Mouse (Mus musculus) natural killer cell, adult 2 months (primary cell): ENCODE results near the gene Cmip.
"Not testable (repeated sequence)": the region's sequence is repeated elsewhere in the genome, so short reads cannot be mapped to it uniquely, and the experiment has no call there.

Experiments
- DNase-seq, 2 experiments: peaks; one replicate each; pipeline ENCODE4 v3.0.0; 2022; ENCODE audit warnings: low spot score in 2 of 2

The Cmip gene

DNA sequence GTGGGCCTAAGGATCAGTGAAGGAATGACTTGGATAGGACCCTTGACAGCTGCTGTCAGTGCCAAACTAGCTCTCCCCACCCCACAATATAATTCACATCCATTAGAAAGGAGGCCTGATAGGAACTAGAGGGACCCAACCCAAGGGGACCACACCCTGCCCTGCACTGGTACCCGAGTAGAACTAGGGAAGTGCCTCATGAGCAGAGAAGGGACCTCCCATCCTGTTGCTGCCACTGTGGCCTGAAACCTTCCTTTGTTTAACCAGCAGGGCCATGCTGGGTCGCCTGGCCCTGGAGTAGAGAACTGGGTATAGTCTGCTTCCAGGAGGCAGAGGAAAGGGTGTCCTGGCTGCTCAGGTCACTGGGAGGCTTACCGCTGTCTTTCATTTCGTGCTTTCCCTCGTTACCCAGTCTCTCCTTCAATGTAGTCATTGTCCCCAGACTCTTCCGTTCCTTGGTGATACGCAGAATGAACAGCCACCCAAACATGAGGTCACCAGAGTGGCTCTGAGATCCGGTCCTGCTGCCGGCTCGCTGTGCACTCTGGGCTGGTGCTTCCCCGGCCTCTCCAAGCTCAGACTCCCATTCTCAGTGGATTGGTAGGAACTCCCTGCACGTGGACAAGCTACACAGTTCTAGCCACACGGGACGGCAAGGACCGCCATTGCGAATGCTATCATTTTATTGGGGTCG lies 164.1 kb downstream of the Cmip start:
- no peak for DNase-seq

DNA sequence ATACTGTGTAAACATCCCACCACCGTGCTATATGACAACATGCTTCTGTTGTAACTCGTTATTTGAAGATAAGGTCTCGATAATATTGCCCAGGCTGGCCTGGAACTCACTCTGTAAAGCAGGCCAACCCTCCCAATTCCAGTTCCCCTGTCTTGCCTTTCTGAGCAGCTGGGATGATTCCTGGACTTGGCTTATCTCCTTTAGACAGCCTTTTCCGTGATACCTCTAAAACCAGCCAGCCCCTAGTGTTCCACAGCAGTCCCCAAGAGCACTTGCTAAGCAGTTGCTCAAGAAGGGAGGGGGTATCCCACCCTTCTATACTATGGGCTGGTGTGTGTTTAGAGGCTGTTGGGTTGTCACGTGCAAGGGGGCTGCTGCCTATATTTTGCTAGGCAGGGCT lies 165.0 kb downstream of the Cmip start:
- DNase-seq: no peak

DNA sequence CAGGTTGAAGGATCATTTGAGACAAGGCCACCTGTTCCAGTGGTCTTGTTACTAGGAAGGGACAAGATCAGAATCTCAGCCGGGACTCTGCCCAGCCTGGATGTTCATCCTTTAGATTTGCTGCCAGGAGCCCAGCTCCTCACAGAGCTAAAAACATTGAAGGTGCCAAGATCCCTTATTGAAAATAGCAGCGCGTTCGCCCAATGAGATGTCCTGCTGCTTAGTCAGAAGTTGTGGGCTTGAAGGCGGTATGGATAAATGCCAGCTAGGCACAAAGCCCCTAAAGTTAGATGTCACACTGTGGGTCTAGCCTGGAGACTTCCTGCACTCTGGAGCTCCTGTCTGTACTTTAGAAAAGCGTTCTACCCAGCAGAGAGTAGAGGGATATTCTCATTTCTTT lies 165.5 kb downstream of the Cmip start:
- no peak for DNase-seq

DNA sequence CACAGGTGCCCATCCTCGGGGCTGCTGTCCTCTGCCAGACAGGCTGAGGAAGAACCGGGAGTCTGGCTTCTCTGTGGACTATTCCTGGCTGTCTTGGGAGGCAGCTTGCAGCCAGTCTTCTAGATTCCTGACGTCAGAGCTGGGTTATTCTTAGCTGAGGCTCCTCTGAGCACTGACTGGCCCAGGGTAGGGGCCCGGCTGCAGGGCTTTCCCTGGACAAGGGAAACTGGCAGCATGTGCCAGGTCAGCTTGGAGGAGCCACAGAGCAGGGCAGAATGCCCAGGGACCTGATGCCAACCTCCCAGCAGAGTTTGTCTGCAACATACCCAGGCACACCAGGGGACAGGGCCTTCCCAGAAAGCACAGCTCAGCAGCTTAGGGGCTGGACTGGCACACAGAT lies 166.2 kb downstream of the Cmip start:
- no peak for DNase-seq

DNA sequence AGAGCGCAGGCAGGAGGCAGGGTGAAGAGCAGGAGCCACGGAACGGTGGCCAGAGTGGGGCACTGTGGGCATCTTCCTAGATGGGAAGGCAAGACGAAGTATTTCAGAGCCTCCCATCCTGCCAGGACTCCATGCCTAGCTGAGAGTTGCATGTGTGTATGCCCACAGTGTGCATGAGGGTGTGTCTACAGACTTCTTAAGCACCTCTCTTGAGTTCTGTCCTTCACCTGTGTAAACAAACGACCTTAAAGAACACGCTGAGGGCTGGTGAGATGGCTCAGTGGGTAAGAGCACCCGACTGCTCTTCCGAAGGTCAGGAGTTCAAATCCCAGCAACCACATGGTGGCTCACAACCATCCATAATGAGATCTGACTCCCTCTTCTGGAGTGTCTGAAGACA lies 171.0 kb downstream of the Cmip start:
- DNase-seq: not testable (repeated sequence)

DNA sequence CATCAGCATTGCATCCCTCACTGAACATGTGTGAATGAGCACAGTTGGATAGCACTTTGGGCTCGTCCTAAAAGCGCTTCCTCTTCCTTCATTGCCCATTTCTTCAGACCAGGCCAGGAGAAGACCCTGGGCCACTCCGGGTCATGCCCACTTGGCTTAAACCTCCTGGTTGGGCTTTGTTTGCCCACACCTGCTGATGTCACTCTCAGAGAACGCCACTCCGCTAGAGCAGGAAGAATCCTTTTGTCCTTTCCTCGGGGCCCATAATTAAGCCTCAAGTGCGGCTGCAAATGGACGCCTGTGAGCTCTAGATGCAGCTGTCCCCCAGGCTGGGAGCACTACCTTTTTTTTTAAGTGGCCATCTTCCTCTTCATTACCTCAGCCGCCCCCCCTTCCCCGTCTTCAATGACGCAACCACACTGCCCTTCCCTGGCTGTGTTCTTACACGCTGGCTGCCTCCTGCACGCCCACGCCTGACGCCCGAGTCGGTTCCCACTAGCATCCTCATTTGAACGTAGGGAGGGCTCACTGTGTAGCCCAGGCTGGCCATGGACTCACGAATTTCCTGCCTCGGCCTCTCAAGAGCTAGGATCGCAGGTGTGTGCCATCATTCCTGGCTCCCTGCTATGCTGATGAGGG lies 171.8 kb downstream of the Cmip start:
- DNase-seq: no peak

DNA sequence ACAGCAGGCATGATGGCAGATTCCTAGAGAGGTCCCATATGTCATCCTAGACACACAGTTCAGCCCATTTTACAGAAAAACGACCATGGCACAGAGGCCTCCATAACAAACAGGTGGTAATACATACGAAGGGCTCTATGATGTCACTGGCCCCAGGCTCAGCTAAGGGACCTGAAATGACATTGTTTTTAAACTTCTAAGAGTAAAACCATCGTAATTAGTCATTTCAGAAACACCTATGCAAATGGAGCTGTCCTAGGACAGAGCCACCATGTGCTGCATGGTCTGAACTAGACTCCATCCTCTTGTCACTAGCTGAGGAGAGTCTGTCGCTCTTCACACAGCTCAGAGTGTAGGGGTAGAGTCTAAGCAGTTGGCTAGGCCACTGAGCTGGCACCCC lies 173.8 kb downstream of the Cmip start:
- no peak for DNase-seq

DNA sequence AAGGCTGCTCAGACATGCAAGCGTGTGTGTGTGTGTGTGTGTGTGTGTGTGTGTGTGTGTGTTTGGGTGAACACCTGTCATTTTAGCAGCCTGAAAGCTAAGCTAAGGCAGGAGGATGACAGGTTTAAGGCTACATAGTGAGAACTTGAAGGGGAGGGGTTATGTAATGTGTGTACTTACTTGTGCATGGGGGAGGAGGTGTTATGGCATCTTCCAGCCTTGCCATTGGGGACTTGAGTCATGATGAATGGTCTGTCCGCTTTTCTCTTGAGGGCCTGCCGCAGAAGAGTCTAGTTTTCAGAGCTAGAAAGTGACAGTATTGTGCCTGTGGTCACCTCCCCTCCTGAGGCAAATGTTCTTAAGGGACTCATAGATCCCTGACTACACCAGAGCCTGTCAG lies 174.7 kb downstream of the Cmip start:
- no peak for DNase-seq

DNA sequence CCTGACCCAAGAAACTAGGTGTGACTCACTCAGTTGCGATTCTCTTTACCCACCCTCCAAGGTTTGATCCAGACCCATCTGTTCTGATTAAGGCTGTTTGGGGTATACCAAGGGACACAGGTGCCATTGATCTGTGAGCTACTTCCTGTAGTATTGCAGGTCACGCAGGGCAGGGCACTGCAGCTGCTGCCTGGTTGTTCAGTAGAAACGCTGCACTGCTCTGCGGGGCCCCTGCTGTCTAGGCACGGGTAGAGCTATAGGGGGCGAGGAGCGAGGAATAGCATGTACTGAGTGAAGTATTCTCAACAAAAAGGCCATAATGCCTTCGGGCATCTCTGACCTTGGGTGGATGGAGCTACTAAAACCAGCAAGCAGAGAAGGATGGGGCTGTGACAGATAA lies 175.2 kb downstream of the Cmip start:
- DNase-seq: no peak

DNA sequence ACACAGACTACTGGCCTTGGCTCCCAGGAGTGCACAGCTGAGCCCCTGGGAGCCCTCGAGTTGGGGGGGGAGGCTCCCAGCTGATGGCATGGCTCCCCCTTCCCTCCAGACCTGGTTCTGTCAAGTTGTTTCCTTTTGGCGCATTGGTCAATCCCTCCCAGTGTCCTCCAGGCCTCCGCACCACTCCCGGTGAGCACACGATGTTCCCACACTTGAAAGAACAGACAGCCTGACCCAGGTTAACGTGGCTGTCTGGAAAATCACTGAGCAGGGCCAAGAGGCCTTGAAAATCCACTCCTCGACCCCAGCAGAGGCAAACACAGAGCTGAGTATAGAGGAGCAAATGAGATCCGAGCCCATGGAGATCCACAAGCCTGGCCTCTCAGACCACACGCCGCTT lies 177.1 kb downstream of the Cmip start:
- no peak for DNase-seq

DNA sequence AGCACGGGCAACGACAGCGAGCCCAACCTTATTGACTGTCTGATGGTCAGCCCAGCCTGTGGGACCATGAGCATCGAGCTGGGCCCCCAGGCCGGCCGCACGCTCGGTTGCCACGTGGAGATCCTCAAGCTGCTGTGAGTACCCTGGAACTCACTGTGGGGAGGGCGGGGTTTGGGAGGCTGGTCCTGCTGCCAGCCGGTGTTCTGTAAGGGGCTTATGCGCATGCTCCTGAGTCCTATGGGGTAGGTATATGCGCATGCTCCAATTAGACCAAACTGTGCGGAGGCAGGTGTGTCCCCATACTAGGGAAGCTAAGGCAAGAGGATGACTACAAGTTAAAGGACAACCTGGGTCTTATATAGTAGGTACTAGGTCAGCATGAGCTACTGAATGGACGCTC lies 179.9 kb downstream of the Cmip start:
- DNase-seq: no peak

DNA sequence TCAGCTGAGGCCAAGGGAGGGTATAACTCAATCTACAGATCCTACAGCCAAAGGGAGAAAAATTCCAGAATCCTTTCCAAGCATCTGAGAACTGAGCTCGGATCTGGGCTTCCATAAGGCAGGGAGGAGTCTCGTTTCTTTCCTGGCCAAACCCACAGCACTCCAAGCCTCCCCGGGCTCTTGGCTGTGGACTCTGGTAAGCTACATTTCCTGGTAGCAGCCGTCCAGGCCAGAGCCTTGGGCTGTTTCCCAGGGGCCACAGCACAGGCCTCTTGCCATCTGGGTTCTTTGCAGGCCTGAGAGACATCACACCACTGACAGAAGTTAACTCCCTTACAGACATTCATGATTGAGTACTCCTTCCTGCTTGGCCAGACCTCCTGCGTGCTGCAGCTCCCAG lies 180.8 kb downstream of the Cmip start:
- no peak for DNase-seq

DNA sequence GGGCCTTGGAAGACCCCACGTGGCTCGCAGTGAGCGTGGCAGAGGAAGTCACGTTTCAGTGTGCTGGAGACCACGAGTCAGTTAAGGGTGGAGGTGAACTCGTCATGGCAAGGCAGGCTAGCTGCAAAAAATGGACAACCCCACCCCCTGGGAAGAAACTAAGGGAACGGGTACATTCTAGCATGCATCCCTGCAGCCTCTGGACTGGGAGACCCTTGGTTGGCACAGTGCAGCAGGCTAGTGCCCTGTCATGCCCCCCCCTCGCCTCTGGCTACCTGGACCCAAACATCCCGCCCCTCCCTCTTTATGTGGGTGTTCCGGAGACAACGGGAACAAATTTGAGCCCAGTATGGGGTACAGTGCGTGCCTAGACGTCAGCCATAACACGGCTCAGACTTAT lies 183.5 kb downstream of the Cmip start:
- no peak for DNase-seq

DNA sequence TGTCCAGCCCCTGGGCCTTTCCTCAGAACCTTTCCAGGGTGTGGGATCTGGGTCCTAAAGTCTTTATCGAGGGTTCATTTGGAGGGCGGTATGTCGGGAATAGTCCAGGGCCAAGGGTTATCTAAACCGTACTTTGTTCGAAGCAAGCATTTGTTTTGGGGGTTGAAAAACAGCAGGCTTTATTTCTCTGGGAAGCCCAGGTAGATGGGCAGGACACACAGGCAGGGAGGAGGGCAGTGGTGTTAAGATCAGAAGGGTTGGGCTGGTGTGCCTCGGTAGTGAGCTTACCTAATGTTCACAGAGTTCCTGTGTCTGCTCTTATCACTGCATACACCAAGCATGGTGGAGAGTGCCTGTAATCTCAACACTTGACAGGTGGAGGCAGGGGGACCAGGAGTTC lies 183.9 kb downstream of the Cmip start:
- no peak for DNase-seq

DNA sequence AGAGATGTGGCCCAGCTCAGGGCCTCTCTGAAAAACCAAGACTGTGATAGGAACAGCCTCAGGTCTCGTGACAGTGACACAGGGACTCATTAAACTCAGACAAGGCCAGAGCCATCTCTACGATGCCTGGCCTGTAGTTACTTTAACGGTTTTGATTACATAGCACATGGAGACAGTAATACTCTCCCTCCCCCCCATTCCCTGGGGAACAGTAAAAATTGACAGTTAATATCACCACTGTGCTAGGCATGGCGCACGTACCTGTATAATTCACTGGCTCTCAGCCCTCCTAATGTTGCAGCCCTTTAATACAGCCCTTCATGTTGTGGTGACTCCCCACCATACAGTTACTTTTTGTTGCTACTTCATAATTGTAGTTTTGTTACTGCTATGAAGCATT lies 188.6 kb downstream of the Cmip start:
- no peak for DNase-seq

DNA sequence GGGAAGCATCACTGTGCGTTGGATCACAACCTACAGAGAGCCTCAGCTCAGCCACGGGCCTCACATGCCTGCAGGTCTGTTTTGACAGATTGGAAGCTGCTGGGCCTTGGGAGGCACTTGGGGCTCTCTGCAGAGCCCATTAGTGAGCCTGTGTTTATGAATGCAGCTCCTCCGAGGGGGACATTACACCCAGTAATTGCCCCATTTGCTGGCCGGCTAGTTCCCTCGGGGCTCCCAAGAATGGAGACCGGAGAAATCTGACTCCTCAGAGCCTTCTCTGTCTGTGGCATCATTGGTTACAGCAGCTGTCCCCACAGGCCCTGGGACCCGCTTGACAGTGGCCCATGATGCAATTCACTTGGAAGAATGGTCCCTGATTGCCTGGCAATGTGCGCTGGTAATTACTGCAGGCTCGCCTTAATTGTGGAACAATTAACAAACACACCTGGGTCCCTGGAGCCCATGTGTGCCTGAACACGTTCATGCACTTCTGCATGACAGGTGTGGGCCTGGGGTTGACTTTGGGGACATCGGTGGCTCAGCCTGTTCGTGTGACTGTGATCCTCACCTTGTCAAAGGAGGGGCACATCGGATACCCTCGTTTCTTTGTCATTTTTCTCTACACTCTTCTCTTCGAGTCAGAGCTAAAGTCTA lies 189.6 kb downstream of the Cmip start:
- DNase-seq: no peak

DNA sequence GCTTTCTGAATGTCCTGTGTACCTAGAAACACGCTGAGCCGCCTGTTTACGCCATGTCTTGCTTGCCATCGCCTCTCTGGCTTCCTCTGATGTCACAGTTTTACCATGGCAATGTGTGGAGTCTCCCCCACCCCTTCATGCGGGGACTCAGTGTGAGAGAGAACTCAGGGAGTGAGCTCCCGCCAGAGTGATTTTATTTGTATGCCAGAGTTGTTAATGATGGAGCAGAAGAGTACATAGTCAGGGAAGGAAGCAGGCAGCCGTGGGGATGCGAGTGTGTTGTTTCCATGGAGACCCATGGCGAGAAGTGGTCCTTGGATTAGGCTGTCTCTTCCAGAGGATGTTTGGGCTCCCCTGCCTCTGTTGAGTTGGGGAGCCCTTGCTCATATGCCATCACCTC lies 194.2 kb downstream of the Cmip start:
- no peak for DNase-seq

DNA sequence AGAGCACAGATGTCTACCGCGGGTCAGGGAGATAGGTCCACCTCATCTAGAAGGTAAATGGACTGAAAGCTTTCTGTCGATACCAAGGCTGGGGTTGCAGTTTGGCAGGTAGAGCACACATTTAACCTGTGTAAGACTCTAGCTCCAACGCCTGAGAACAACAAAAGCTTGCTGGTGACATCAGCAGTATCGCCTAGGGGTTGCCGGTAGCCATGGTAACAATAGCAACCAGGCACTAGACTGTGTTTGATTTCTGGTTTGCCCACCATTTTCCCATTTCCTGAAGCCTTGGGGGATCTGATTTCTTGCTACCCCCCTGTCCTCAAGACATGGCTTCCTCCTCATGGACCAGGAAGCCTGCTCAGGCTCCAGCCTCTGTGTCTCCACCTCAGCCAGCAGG lies 197.1 kb downstream of the Cmip start:
- no peak for DNase-seq

DNA sequence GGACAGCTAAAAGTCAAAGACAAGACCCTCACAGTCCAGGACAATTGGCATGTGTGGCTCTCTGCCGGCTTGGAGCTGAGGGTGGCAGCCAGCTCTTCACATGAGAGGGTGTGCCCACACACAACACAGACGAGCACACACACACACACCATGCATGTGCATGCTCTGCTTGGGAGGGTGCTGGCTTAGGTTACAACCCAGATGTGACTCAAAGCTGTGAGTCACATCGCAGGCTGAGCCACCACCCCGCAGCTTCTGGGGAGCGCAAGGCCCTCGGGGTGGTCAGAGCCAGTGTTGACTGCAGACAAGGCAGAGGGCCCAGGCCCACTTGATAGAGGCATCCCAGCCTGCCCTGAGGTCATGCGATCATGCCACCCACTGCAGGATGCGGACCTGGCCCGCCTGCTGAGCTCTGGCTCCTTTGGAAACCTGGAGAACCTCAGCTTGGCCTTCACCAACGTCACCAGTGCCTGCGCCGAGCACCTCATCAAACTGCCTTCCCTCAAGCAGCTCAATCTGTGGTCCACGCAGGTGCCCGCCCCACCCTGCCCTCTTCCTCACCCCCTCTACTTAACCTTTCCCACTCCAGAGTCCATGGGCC lies 197.8 kb downstream of the Cmip start:
- DNase-seq: no peak

DNA sequence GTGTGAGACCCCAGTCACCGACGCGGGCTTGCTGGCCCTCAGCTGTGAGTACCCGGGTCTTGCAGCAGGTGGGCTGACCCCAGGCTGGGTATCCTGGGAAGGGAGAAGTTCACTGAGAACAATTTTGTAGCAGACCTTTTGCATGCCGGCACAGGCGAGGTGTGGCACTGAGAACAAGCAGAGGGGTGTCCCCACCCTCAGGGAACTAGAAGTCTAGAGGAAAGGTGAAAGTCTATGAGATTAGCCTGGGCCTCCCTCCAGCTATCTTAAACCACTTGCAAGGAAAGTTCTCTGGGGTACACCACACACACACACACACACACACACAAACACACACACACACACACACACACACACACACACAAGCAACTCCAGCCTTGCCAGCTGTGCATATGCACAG lies 198.8 kb downstream of the Cmip start:
- no peak for DNase-seq

DNA sequence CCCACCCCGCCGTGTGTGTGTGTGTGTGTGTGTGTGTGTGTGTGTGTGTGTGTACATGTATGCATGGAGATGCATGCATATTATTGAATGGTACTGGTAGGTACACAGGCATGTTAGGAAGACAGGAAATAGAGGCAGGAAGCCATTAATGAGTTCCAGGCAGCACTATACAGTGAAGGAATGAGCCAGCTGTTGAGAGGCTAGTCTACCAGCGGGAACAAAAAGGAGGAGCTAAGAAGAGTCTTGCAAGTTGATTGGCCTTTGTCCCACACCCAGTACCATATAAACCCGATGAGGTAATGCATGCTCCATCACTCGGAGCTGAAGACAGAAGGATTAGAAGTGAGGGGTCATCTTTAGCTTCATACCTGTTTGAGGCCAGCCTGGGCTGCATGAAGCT lies 201.6 kb downstream of the Cmip start:
- no peak for DNase-seq

DNA sequence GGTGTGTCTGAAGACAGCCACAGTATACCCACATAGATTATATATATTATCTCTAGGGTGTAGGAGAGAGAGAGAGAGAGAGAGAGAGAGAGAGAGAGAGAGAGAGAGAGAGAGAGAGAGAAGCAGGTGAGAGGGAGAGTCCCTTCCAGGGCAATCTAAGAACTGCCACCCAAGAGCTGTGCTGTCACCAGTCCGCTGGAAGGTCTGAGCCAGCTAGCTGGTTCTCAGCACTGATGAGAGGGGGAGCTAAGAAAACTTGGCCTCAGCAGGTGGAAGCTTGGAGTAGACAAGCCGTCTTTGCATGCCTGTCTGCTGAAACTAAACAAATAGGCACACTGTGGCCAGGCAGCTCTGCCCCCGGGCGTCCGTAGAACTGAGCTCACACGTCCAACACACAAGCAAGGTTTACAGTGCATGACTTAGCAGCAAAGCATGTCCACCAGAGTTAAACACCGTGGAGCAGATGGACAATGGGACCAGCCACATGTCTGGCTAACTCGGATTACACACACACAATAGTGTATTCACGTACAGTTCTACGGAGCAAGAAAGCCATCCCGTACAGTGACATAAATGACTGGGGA lies 205.9 kb downstream of the Cmip start:
- DNase-seq: no peak

DNA sequence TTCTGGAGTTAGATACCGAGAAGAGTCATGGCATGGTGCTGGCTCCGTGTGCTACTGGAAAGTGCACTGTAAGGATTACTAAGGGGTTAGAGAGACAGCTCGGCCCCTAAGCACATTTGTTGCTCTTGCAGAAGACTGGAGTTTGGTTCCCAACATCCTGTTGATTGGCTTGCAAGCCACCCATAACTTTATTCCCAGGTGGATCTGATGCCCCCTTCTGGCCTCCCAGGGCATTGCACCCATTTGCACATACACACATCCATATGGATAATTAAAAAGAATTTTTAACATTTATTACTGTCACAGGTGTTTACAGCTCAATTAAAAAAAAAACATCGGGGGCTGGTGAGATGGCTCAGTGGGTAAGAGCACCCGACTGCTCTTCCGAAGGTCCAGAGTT lies 207.7 kb downstream of the Cmip start:
- no peak for DNase-seq
